Mouse (Mus musculus): ENCODE results near the gene Serpina3f. TPM values are rescaled to one million over a fixed set of nuclear protein-coding genes. Genes with fewer than 3 reads are reported as not detected.

The Serpina3f gene
- 5.7 to 6.5 TPM (median 6.3 TPM) in 4 replicates for total RNA-seq (2023; ENCODE audit: inconsistent age)

DNA sequence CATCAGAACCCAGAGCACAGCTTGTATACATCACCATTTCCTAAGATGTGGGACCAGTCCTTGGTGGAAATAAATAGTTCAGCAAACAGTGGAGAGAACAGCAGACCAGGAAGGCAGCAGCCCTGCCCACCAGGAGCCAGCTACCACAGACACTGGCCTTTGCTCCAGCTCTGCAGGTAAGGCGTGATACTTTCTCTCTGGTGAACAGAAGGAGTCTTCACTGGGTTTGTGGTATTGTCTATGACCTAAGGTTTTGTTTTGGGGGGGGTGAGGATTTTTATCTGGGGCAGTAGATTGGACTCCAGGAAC lies at the start of gene Serpina3f:
Serpina3f (plus strand) TSS at position 100 of the 309 bp plus-strand sequence.

DNA sequence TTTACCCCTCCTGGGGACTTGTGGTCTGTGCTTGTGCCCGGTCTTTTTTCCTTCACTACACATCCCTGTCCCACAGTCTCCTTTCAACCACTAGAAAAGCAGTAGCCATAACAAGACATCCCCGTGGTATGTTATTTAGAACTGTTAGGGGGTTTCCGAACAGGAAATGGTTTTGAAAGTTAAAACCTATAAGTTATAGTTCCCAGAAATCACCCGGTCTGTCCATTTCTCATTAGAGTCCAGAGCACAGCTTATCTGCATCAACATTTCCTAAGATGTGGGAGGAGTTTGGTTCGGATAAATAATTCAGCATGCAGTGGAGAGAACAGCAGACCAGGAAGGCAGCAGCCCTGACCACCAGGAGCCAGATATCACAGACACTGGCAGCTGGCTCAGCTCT lies 21.6 kb downstream of the Serpina3f start, which contains the start of gene Serpina3g:
Serpina3g (plus strand) TSS at position 331 of the 400 bp plus-strand sequence.

DNA sequence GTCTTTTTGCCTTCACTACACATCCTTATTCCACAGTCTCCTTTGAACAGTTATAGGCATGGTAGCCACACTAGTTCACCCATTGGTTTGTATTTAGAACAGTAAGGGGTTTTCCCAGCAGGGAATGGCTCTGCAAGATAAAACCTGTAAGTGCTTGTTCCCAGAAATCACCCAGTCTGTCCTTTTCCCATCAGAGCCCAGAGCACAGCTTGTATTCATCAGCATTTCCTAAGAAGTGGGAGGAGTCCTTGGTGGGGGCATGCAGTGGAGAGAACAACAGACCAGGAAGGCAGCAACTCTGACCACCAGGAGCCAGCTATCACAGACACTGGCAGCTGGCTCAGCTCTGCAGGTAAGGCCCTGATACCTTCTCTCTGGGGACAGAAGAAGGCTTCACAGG lies 48.5 kb downstream of the Serpina3f start, which contains the start of gene Serpina3i:
Serpina3i (plus strand) TSS at position 260 of the 400 bp plus-strand sequence.

Other genes with a start within 250 kb of the Serpina3f start
- gene Serpina11, start 224.6 kb upstream of the Serpina3f start, total RNA-seq (2023; ENCODE audit: inconsistent age), result not detected in 4 replicates
- not detected in 4 replicates for gene Serpina9, start 200.8 kb upstream of the Serpina3f start, total RNA-seq (2023; ENCODE audit: inconsistent age)
- gene Serpina12, start 170.1 kb upstream of the Serpina3f start, total RNA-seq (2023; ENCODE audit: inconsistent age), result not detected in 4 replicates
- gene Serpina5, start 113.4 kb upstream of the Serpina3f start, total RNA-seq (2023; ENCODE audit: inconsistent age), result not detected in 4 replicates
- gene Serpina3a, start 101.8 kb upstream of the Serpina3f start, total RNA-seq (2023; ENCODE audit: inconsistent age), result not detected in 4 replicates
- not detected in 4 replicates for gene Serpina3b, start 86.5 kb upstream of the Serpina3f start, total RNA-seq (2023; ENCODE audit: inconsistent age)
- not detected in 4 replicates for gene Serpina3c, start 60.7 kb upstream of the Serpina3f start, total RNA-seq (2023; ENCODE audit: inconsistent age)
- 90.4 to 97.7 TPM (median 94.9 TPM) in 4 replicates for gene Serpina3g, start 21.7 kb downstream of the Serpina3f start, total RNA-seq (2023; ENCODE audit: inconsistent age)
- gene Serpina3i, start 48.6 kb downstream of the Serpina3f start, total RNA-seq (2023; ENCODE audit: inconsistent age), result 0.87 to 2.8 TPM (median 2.1 TPM) in 4 replicates
- not detected in 4 replicates for gene Serpina3j, start 100.0 kb downstream of the Serpina3f start, total RNA-seq (2023; ENCODE audit: inconsistent age)
- not detected in 4 replicates for gene Serpina3k, start 123.9 kb downstream of the Serpina3f start, total RNA-seq (2023; ENCODE audit: inconsistent age)
- not detected in 4 replicates for gene Serpina3m, start 123.9 kb downstream of the Serpina3f start, total RNA-seq (2023; ENCODE audit: inconsistent age)
- 0.26 TPM in 1 of 4 replicates, not detected in the others for gene Serpina3n, start 192.2 kb downstream of the Serpina3f start, total RNA-seq (2023; ENCODE audit: inconsistent age)

All from B cell, adult (primary cell).